In the genomic region with DNA sequence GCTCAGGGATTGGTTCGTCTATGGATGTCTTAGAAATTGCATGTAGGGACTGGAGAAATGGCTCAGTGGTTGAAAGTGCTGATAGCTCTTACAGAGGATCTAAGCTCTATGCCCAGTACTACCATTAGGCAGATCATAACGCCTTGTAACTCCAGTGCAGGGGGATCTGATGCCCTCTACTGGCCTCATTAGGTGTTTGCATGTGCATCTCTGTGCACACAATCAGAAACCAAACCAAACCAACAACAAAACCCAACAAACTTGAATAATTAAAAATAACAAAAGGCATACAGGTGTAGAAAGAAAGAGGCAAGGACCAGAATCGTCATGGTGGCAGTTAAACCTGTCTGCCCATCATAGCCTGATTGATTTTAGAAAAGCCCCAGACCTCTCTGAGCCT, we compare ENCODE assay signal across 12 mouse cellular contexts.
DNase-seq lines count a peak whose midpoint lies in the region; ATAC-seq and TF ChIP-seq lines count a peak whose summit lies in the region.
"Had no signal": no experiment of that assay in that cellular context is flagged by ENCODE, and none has a peak within 500 bp of the region (broad histone marks: within the 10 kb centered on the region; RNA-seq: fewer than 3 reads in every experiment).

No protein-coding gene starts in this region.

- ATAC-seq in kidney, postnatal 0 days (replicated peaks; ENCODE audit: low FRiP score, low read depth), result no peak
- no peak for ATAC-seq in kidney, embryonic 15.5 days (replicated peaks; ENCODE audit: low FRiP score)
- no peak for ATAC-seq in embryonic facial prominence, embryonic 11.5 days (replicated peaks; ENCODE audit: insufficient number of reproducible peaks, low FRiP score, low TSS enrichment, low read depth)

- H3K27ac ChIP-seq in kidney, postnatal 0 days, result no peak overlapping the region
- H3K27ac ChIP-seq in kidney, embryonic 15.5 days, result no peak overlapping the region
- H3K27ac ChIP-seq in ES-E14 (ENCODE audit: insufficient read depth, low read depth, low read length, poor library complexity, severe bottlenecking), result no peak overlapping the region
- H3K27ac ChIP-seq in embryonic facial prominence, embryonic 11.5 days (replicated peaks; ENCODE audit: low read depth, low read length), result no peak overlapping the region
- H3K27ac ChIP-seq: forebrain, embryonic 12.5 days; hindbrain, embryonic 15.5 days; midbrain, embryonic 10.5 days; neural tube, embryonic 15.5 days had no signal

- 70% methylated on average over 3 of the region's 3 CpGs for WGBS in kidney, postnatal 0 days
- WGBS in kidney, embryonic 15.5 days, result 66% methylated on average over 3 of the region's 3 CpGs
- 56% methylated on average over 3 of the region's 3 CpGs for WGBS in embryonic facial prominence, embryonic 11.5 days

- H3K9ac ChIP-seq in kidney, postnatal 0 days (ENCODE audit: low read depth, low read length), result no peak overlapping the region
- no peak overlapping the region for H3K9ac ChIP-seq in kidney, embryonic 15.5 days
- no peak overlapping the region for H3K9ac ChIP-seq in ES-E14 (ENCODE audit: insufficient read depth, low read depth, low read length, poor library complexity, severe bottlenecking)
- H3K9ac ChIP-seq in embryonic facial prominence, embryonic 11.5 days (replicated peaks; ENCODE audit: low read length), result no peak overlapping the region
- H3K9ac ChIP-seq: forebrain, embryonic 12.5 days; hindbrain, embryonic 15.5 days; neural tube, embryonic 15.5 days had no signal

- in situ Hi-C loops in ES-E14 (cut with MboI; ENCODE audit: low sequenced_read_pairs in 2 of 2, unreplicated experiment in 2 of 2), result loop anchor here in 1 of 2 experiments (25.0 kb wide), 1 partner anchor 817 kb away; no protein-coding TSS in a partner anchor

- H3K27me3 ChIP-seq in kidney, postnatal 0 days (ENCODE audit: insufficient read depth, low read length), result no peaks in the 10 kb centered on the region
- H3K27me3 ChIP-seq in kidney, embryonic 15.5 days, result no peaks in the 10 kb centered on the region
- no peaks in the 10 kb centered on the region for H3K27me3 ChIP-seq in embryonic facial prominence, embryonic 11.5 days (ENCODE audit: control insufficient read depth, insufficient read depth, low read length)
- H3K27me3 ChIP-seq: forebrain, embryonic 12.5 days; hindbrain, embryonic 15.5 days; neural tube, embryonic 15.5 days had no signal

- DNase-seq in kidney, postnatal 0 days (ENCODE audit: low spot score), result no peak
- DNase-seq in 416B (ENCODE audit: low read depth) (peak; percentile 9), ES-E14 (ENCODE audit: low read depth, low spot score) (peak; percentile 31)
- DNase-seq in embryonic facial prominence, embryonic 11.5 days (ENCODE audit: low spot score), result peak; percentile 27
- no peak for DNase-seq in spleen, postnatal 4 days (ENCODE audit: low spot score in 2 of 2)
- no peak for DNase-seq in adrenal gland, adult 2 months
- DNase-seq: right cerebral cortex, postnatal 4 days had no signal

- 0 out of 2 replicates have a peak, but pooled peaks cover 3% of the 10 kb centered on the region for H3K4me1 ChIP-seq in kidney, postnatal 0 days (replicated peaks; ENCODE audit: insufficient read depth, low read length)
- H3K4me1 ChIP-seq in kidney, embryonic 15.5 days, result 0 out of 2 replicates have a peak, but pooled peaks cover 4% of the 10 kb centered on the region
- H3K4me1 ChIP-seq in ES-E14 (ENCODE audit: control insufficient read depth in 2 of 2, insufficient read depth in 2 of 2, low read length in 2 of 2, poor library complexity in 1 of 2), result no peaks in the 10 kb centered on the region
- no peaks in the 10 kb centered on the region for H3K4me1 ChIP-seq in embryonic facial prominence, embryonic 11.5 days (ENCODE audit: control insufficient read depth, insufficient read depth, low read length)
- H3K4me1 ChIP-seq: forebrain, embryonic 12.5 days; hindbrain, embryonic 15.5 days; midbrain, embryonic 10.5 days had no signal

- no peaks in the 10 kb centered on the region for H3K9me3 ChIP-seq in kidney, postnatal 0 days (replicated peaks; ENCODE audit: low read length)
- no peaks in the 10 kb centered on the region for H3K9me3 ChIP-seq in kidney, embryonic 15.5 days (replicated peaks)
- no peaks in the 10 kb centered on the region for H3K9me3 ChIP-seq in ES-E14 (ENCODE audit: control insufficient read depth, insufficient read depth, low read depth, low read length)
- no peaks in the 10 kb centered on the region for H3K9me3 ChIP-seq in embryonic facial prominence, embryonic 11.5 days (replicated peaks; ENCODE audit: control insufficient read depth, low read length)
- H3K9me3 ChIP-seq: forebrain, embryonic 12.5 days; hindbrain, embryonic 15.5 days; midbrain, embryonic 10.5 days; neural tube, embryonic 15.5 days had no signal

- no peak overlapping the region for H3K4me3 ChIP-seq in kidney, postnatal 0 days (replicated peaks; ENCODE audit: low read depth, low read length)
- H3K4me3 ChIP-seq in kidney, embryonic 15.5 days (replicated peaks), result no peak overlapping the region
- H3K4me3 ChIP-seq in ES-E14 (ENCODE audit: insufficient read depth in 1 of 2, low read depth in 1 of 2, low read length in 2 of 2, poor library complexity in 1 of 2, severe bottlenecking in 1 of 2), result no peak overlapping the region
- no peak overlapping the region for H3K4me3 ChIP-seq in embryonic facial prominence, embryonic 11.5 days (ENCODE audit: low read depth, low read length)
- H3K4me3 ChIP-seq: forebrain, embryonic 12.5 days; hindbrain, embryonic 15.5 days; midbrain, embryonic 10.5 days; neural tube, embryonic 15.5 days had no signal

- no peak overlapping the region for H3K4me2 ChIP-seq in kidney, postnatal 0 days (ENCODE audit: low read length)
- H3K4me2 ChIP-seq in kidney, embryonic 15.5 days, result no peak overlapping the region
- H3K4me2 ChIP-seq in embryonic facial prominence, embryonic 11.5 days (ENCODE audit: low read depth, low read length), result no peak overlapping the region
- H3K4me2 ChIP-seq: forebrain, embryonic 12.5 days; hindbrain, embryonic 15.5 days; neural tube, embryonic 15.5 days had no signal

- no peaks in the 10 kb centered on the region for H3K36me3 ChIP-seq in kidney, postnatal 0 days (ENCODE audit: insufficient read depth, low read length)
- no peaks in the 10 kb centered on the region for H3K36me3 ChIP-seq in kidney, embryonic 15.5 days
- no peaks in the 10 kb centered on the region for H3K36me3 ChIP-seq in ES-E14 (ENCODE audit: control insufficient read depth, insufficient read depth, low read length, poor library complexity, severe bottlenecking)
- no peaks in the 10 kb centered on the region for H3K36me3 ChIP-seq in embryonic facial prominence, embryonic 11.5 days (replicated peaks; ENCODE audit: control insufficient read depth, insufficient read depth, low read depth, low read length)
- H3K36me3 ChIP-seq: forebrain, embryonic 12.5 days; hindbrain, embryonic 15.5 days; midbrain, embryonic 10.5 days; neural tube, embryonic 15.5 days had no signal

- TF ChIP-seq CTCF in kidney, postnatal 0 days (IDR thresholded peaks at IDR 0.05; ENCODE audit: low read depth), result peak; percentile 64

TF ChIP-seq in ES-E14, 5 proteins besides CTCF, POLR2A, EP300 and RAD21:
- TF ChIP-seq MAFK (IDR thresholded peaks at IDR 0.05; ENCODE audit: insufficient read depth, low read depth, low read length), result no peak
- peak; percentile 94 for TF ChIP-seq ZC3H11A (IDR thresholded peaks at IDR 0.05; ENCODE audit: borderline replicate concordance, low read depth, low read length)
TF ChIP-seq in ES-E14: peak in this region for 1.

Comparison
In these comparisons a context has a peak if more than half of its experiments do, and no peak if none do; other contexts are left out.
1. DNase-seq: peak in 416B (single experiment), ES-E14 (single experiment) and embryonic facial prominence, embryonic 11.5 days (single experiment); none in kidney, postnatal 0 days (single experiment), spleen, postnatal 4 days (0 of 2) and adrenal gland, adult 2 months (single experiment).